Mouse (Mus musculus) urinary bladder, adult 18-20 months (tissue): Measurements from ENCODE around the gene Setd3.

Experiments used
- DNase-seq, 2 experiments: peaks; one replicate each; pipeline ENCODE4 v3.0.0; 2022; ENCODE audit warnings: low spot score in 2 of 2, mixed read lengths in 2 of 2

Setd3 gene

GRCm38 (mm10) chr12:108072907-108073306 lies 106.2 kb downstream of the Setd3 start:
- DNase-seq = no peak

DNA sequence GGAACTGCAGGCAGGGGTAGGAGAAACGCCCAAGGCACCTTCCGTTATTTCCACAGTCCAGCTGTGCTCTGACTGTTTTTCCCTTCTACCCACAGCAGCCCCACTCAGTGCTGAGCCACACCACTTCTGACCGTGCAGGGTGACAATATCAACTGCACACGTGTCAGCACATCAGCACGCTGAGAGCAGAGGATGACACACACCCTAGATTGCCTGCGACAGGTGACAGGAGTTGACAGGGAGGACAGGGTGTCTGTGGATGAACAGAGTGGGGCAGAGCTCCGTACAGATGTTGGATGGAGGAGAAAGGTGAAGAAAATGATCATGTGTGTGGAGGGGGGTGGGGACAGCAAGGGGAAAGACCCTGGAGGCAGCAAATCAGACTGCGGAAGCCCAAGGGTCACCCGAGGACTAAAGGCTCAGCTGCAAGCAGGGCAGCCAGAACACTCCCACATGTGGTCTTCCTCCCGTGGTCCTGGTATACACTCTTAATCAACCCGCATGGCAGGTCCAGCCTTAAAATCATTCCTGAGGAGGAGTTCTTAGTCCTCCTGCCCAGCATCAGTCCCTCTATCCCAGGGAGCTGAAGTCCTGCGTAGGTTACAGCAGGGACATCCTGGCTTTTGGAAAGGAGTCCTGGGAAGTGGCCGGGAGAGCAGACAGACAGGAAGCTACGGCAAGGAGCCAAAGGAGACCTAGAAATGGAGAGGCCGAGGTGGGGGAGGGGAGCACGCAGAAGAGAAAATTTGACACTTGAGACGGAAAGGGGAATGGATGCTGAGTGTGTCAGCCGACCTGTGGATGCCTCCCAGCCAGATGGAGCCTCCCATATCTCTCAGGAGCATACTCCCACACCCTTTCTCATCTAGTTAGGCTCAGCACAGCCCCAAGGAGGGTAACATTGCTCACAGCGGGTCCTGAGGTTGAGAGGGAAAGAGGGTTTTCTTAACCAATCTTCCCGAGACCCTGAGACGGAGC lies 108.1 kb downstream of the Setd3 start:
- no peak for DNase-seq

DNA sequence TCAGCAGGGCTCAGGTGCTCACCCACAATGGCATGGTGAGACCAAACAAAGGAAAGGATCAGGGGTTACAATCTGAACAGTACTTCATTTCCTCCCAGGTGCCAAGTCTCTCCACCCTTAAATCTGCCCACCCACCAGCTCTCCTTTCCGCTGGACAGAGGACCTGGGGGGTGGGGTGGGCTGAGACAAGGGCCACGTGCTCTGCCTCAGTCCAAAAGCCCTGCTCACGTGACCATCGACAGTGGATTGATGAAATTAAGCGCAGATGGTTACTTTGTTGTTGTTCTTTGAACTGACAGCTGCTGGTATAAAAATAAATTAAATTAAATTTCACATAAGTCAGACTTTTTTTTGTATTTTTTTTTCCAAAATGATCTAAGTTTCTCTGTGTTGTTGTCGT lies 109.6 kb downstream of the Setd3 start:
- no peak for DNase-seq

DNA sequence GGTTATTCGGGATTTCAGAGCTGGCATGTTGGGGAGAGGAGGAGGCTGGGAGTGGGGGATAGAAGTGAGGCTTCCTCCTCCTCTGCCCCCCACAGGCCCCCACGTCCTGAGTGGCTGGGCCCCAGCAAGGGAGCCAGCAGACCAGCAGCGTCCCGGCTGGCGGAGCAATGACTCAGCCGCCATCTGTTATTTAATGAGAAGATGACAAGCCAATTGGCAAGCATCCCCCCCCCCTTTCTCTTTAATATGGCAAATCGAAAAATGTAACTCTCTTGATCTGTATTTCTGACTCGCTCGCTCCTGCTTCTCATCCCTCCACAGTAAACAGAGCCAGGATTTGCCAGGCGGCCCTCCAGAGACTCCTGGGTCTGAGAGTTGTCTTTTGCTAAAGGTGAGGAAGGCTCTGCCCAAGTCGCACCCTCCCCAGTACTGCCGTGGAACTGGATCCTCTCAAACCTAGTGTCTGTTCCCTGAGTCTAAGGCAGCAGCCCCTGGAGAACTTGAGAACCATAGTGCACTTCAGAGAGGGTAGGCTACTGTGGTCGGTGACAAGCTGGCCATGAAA lies 111.2 kb downstream of the Setd3 start:
- DNase-seq = no peak

- DNase-seq = no peak
Measured at GRCm38 (mm10) chr12:108067231-108067630, 111.9 kb downstream of the Setd3 start.

GRCm38 (mm10) chr12:108064396-108064998 lies 114.6 kb downstream of the Setd3 start:
- no peak for DNase-seq

GRCm38 (mm10) chr12:108063986-108064385 lies 115.1 kb downstream of the Setd3 start:
- DNase-seq = no peak

GRCm38 (mm10) chr12:108062137-108062536 lies 117.0 kb downstream of the Setd3 start:
- no peak for DNase-seq

DNA sequence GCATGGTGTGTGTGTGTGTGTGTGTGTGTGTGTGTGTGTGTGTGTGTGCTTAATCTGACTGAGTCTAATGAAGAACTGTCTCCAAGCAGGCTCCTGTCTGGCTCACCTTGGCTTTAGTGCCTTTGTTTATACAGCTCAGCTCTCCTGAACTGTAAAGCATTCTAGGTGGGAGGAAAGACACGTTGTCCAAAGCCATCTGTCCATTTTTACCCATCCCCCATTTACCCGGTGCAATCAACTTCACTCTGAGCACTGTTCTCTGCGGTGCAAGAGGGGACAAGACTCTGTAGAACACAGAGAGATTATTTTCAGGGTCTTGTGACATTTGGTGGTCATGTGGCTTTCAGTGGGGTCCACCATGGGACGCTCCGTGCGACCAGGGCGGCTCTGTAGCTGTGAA lies 117.5 kb downstream of the Setd3 start:
- DNase-seq = no peak
